ENCODE assay signal across 8 mouse cellular contexts in the genomic region with DNA sequence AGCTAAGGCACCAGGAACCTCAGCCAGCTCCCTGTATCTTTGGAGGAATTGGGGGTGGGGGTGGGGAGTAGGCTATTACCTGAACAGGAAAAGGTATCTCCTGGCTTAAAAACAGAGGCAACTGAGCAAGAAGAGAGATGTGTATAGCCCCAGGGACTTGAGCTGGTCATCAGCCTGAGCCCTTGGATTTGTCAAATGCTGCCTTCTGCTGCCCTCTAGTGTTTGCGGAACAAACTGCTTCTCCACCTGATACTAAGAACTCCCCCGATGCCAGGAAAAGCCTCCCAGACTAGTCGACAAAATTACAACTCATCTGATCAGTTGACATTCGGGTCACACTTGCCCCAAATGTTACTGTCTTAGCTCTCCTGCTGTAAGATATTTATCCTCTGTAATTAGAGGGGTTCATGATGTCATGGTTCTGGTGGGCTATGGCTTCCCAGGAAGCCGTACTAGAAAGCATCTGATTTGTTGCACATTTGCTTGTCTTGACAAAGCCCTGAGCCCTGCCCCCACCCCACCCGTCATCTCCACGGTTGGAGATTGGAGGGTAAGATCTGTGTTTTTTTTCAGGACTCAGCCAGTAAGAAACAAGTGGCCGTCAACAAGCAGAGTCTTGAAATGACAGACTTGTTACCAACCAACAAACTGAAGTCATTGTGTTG. TPM values are rescaled to one million over a fixed set of nuclear protein-coding genes. Genes with fewer than 3 reads are reported as not detected.
DNase-seq lines count a peak whose midpoint lies in the region; ATAC-seq lines count a peak whose summit lies in the region.

No protein-coding gene starts in this region.

- DNase-seq in B cell, adult 2 months = peak; percentile 67 to 71
- peak; percentile 20 to 29 for DNase-seq in adrenal gland, postnatal 4 days (ENCODE audit: low spot score in 2 of 2)
- DNase-seq in embryonic facial prominence, embryonic 14.5 days (ENCODE audit: low spot score) = peak; percentile 84
- DNase-seq in heart, adult 9 months (ENCODE audit: low spot score in 2 of 2) = peak; percentile 60 to 82
- DNase-seq in kidney, adult 9 months = peak; percentile 81
- peak; percentile 49 to 77 for DNase-seq in spleen, postnatal 4 days (ENCODE audit: low spot score in 2 of 2)

- no peaks in the 10 kb centered on the region for H3K27me3 ChIP-seq in embryonic facial prominence, embryonic 14.5 days (replicated peaks; ENCODE audit: control insufficient read depth, insufficient read depth, low read length)
- peaks cover 4% of the 10 kb centered on the region; the same call in 1 of the 2 replicates for H3K27me3 ChIP-seq in limb, embryonic 13.5 days

- no peak overlapping the region for H3K27ac ChIP-seq in embryonic facial prominence, embryonic 14.5 days (replicated peaks; ENCODE audit: low read depth, low read length)
- no peak overlapping the region for H3K27ac ChIP-seq in limb, embryonic 13.5 days

- H3K36me3 ChIP-seq in embryonic facial prominence, embryonic 14.5 days (ENCODE audit: control insufficient read depth, insufficient read depth, low read length) = no peaks in the 10 kb centered on the region; the same call in 1 of the 2 replicates
- peaks cover 16% of the 10 kb centered on the region for H3K36me3 ChIP-seq in limb, embryonic 13.5 days

- H3K4me1 ChIP-seq in embryonic facial prominence, embryonic 14.5 days (ENCODE audit: control insufficient read depth, insufficient read depth, low read length) = no peaks in the 10 kb centered on the region
- H3K4me1 ChIP-seq in limb, embryonic 13.5 days = no peaks in the 10 kb centered on the region

- H3K9me3 ChIP-seq in embryonic facial prominence, embryonic 14.5 days (ENCODE audit: control insufficient read depth, low read length) = no peaks in the 10 kb centered on the region
- peaks cover 7% of the 10 kb centered on the region; the same call in 1 of the 2 replicates for H3K9me3 ChIP-seq in limb, embryonic 13.5 days

- peak; percentile 85 for ATAC-seq in embryonic facial prominence, embryonic 14.5 days (ENCODE audit: low read depth)
- ATAC-seq in limb, embryonic 13.5 days (ENCODE audit: low FRiP score, low read depth) = peak; percentile 83
- 0 out of 2 replicates have a peak, but pooled peaks have one; percentile 42 for ATAC-seq in monocyte, adult 5-6 weeks (replicated peaks; ENCODE audit: insufficient number of reproducible peaks, low FRiP score, low TSS enrichment, poor library complexity, severe bottlenecking)

- H3K9ac ChIP-seq in embryonic facial prominence, embryonic 14.5 days (ENCODE audit: low read depth, low read length) = no peak overlapping the region
- no peak overlapping the region for H3K9ac ChIP-seq in limb, embryonic 13.5 days

- H3K4me2 ChIP-seq in embryonic facial prominence, embryonic 14.5 days (ENCODE audit: low read depth, low read length) = no peak overlapping the region
- H3K4me2 ChIP-seq in limb, embryonic 13.5 days (replicated peaks) = peak overlapping the region; percentile 45

- WGBS in embryonic facial prominence, embryonic 14.5 days = 12% methylated on average over 8 of the region's 8 CpGs
- 13% methylated on average over 8 of the region's 8 CpGs for WGBS in limb, embryonic 13.5 days

- no peak overlapping the region for H3K4me3 ChIP-seq in embryonic facial prominence, embryonic 14.5 days (ENCODE audit: low read depth, low read length)
- H3K4me3 ChIP-seq in limb, embryonic 13.5 days = no peak overlapping the region

RNA-seq across cellular contexts. Expression of a gene that starts 19.7 kb away (rescaled TPM):
- 10 to 100 TPM; 70.9 to 77.0 TPM for total RNA-seq in adrenal gland, postnatal 4 days (2021)
- 56.5 and 64.1 TPM in 2 replicates for polyA plus RNA-seq in embryonic facial prominence, embryonic 14.5 days (2014; fragmentation: Nextera tagmentation; extraction: Ambion mirVana)
- polyA plus RNA-seq in limb, embryonic 13.5 days (2015; fragmentation: Nextera tagmentation; extraction: Ambion mirVana) = 79.0 and 80.3 TPM in 2 replicates
- total RNA-seq in monocyte, adult 5-6 weeks (2017) = 75.9 to 134 TPM (median 89.0 TPM) in 3 replicates

RNA-seq across cellular contexts. Expression of a gene that starts 58.9 kb away (rescaled TPM):
- total RNA-seq in adrenal gland, postnatal 4 days (2021) = 10 to 100 TPM; 33.7 to 53.9 TPM
- 44.8 and 54.3 TPM in 2 replicates for polyA plus RNA-seq in embryonic facial prominence, embryonic 14.5 days (2014; fragmentation: Nextera tagmentation; extraction: Ambion mirVana)
- 31.8 and 33.3 TPM in 2 replicates for polyA plus RNA-seq in limb, embryonic 13.5 days (2015; fragmentation: Nextera tagmentation; extraction: Ambion mirVana)
- not detected in 3 replicates for total RNA-seq in monocyte, adult 5-6 weeks (2017)

Comparison
In these comparisons a context has a peak if more than half of its experiments do, and no peak if none do; other contexts are left out.
1. DNase-seq: peak in every context shown above with its lines; median percentile 84 in embryonic facial prominence, embryonic 14.5 days; 81 in kidney, adult 9 months; 71 in heart, adult 9 months; 69 in B cell, adult 2 months; 63 in spleen, postnatal 4 days; 24 in adrenal gland, postnatal 4 days.
2. RNA of a gene that starts 58.9 kb away (total RNA-seq): 33.7 to 53.9 TPM in adrenal gland, postnatal 4 days; not detected in monocyte, adult 5-6 weeks; every median in the first group is over 10 times any median in the second.
3. Peak in every context shown above with its lines, with median percentiles within 50 percentile points of each other: ATAC-seq.